Mouse (Mus musculus) ES-Bruce4 (cell line): ENCODE results near the gene Rab4b.

ENCODE experiments used
- CTCF ChIP-seq: IDR thresholded peaks from one replicate; pipeline ENCODE4 v1.8.1; 2011; ENCODE audit warnings: low read depth, low read length
- POLR2A ChIP-seq: IDR thresholded peaks from one replicate; pipeline ENCODE4 v1.8.1; 2011; ENCODE audit warnings: low read length; ENCODE audit not compliant: insufficient read depth

- TF ChIP-seq CTCF (no peak), POLR2A (no peak)
Measured at GRCm38 (mm10) chr7:27219937-27220336, 41.2 kb upstream of the Rab4b start.
